Mouse (Mus musculus): Measurements from ENCODE around the gene Apol7b. TPM values are rescaled to one million over a fixed set of nuclear protein-coding genes. Genes with fewer than 3 reads are reported as not detected.
"Not testable (repeated sequence)": the region's sequence is repeated elsewhere in the genome, so short reads cannot be mapped to it uniquely, and the experiment has no call there.

Gene Apol7b
- polyA plus RNA-seq, 1 experiment from 2014 or later: not detected

- WGBS: 73% methylated on average over 11 of the region's 11 CpGs
- not testable (repeated sequence) for H3K4me1 ChIP-seq (ENCODE audit: control insufficient read depth, insufficient read depth, low read depth, low read length); H3K27me3 ChIP-seq (replicated peaks; ENCODE audit: control insufficient read depth, insufficient read depth, low read length); H3K36me3 ChIP-seq (ENCODE audit: control insufficient read depth, insufficient read depth, low read length); H3K4me2 ChIP-seq (ENCODE audit: low read length); ATAC-seq; H3K4me3 ChIP-seq (ENCODE audit: low read length); H3K9me3 ChIP-seq (ENCODE audit: control insufficient read depth, low read length); H3K9ac ChIP-seq (ENCODE audit: low read depth, low read length); H3K27ac ChIP-seq (ENCODE audit: low read depth, low read length)
Measured at GRCm38 (mm10) chr15:77397450-77398132, 49.7 kb downstream of the Apol7b start.

- H3K9ac ChIP-seq (ENCODE audit: low read depth, low read length); ATAC-seq; H3K27ac ChIP-seq (ENCODE audit: low read depth, low read length); H3K9me3 ChIP-seq (ENCODE audit: control insufficient read depth, low read length); H3K4me1 ChIP-seq (ENCODE audit: control insufficient read depth, insufficient read depth, low read depth, low read length); H3K4me2 ChIP-seq (ENCODE audit: low read length); H3K27me3 ChIP-seq (replicated peaks; ENCODE audit: control insufficient read depth, insufficient read depth, low read length); H3K4me3 ChIP-seq (ENCODE audit: low read length); H3K36me3 ChIP-seq (ENCODE audit: control insufficient read depth, insufficient read depth, low read length): not testable (repeated sequence)
- WGBS: 72% methylated on average over 3 of the region's 3 CpGs
Measured at GRCm38 (mm10) chr15:77393832-77394231, 53.5 kb downstream of the Apol7b start.

GRCm38 (mm10) chr15:77387462-77387861 lies 59.8 kb downstream of the Apol7b start:
- H3K27me3 ChIP-seq (replicated peaks; ENCODE audit: control insufficient read depth, insufficient read depth, low read length): no peaks in the 10 kb centered on the region
- 95% methylated on average over 2 of the region's 2 CpGs for WGBS
- no peaks in the 10 kb centered on the region for H3K4me1 ChIP-seq (ENCODE audit: control insufficient read depth, insufficient read depth, low read depth, low read length)
- no peaks in the 10 kb centered on the region for H3K36me3 ChIP-seq (ENCODE audit: control insufficient read depth, insufficient read depth, low read length)
- no peak overlapping the region for H3K4me3 ChIP-seq (ENCODE audit: low read length)
- H3K4me2 ChIP-seq (ENCODE audit: low read length): no peak overlapping the region
- no peak overlapping the region for H3K9ac ChIP-seq (ENCODE audit: low read depth, low read length)
- no peak overlapping the region for H3K27ac ChIP-seq (ENCODE audit: low read depth, low read length)
- no peaks in the 10 kb centered on the region for H3K9me3 ChIP-seq (ENCODE audit: control insufficient read depth, low read length)
- ATAC-seq: no peak

- 89% methylated on average over 7 of the region's 7 CpGs for WGBS
- H3K9me3 ChIP-seq (ENCODE audit: control insufficient read depth, low read length): no peaks in the 10 kb centered on the region
Measured at GRCm38 (mm10) chr15:77384340-77385030, 62.8 kb downstream of the Apol7b start.

GRCm38 (mm10) chr15:77382880-77383279 lies 64.4 kb downstream of the Apol7b start:
- 67% methylated on average over 1 of the region's 1 CpGs for WGBS
- H3K4me1 ChIP-seq (ENCODE audit: control insufficient read depth, insufficient read depth, low read depth, low read length): no peaks in the 10 kb centered on the region

More at GRCm38 (mm10) chr15:77384340-77385030, 62.8 kb downstream of the Apol7b start:
- no peak overlapping the region for H3K4me2 ChIP-seq (ENCODE audit: low read length)
- H3K27me3 ChIP-seq (replicated peaks; ENCODE audit: control insufficient read depth, insufficient read depth, low read length): no peaks in the 10 kb centered on the region
- ATAC-seq: no peak
- H3K4me1 ChIP-seq (ENCODE audit: control insufficient read depth, insufficient read depth, low read depth, low read length): no peaks in the 10 kb centered on the region
- H3K4me3 ChIP-seq (ENCODE audit: low read length): no peak overlapping the region
- H3K9ac ChIP-seq (ENCODE audit: low read depth, low read length): no peak overlapping the region
- H3K27ac ChIP-seq (ENCODE audit: low read depth, low read length): no peak overlapping the region
- H3K36me3 ChIP-seq (ENCODE audit: control insufficient read depth, insufficient read depth, low read length): no peaks in the 10 kb centered on the region

GRCm38 (mm10) chr15:77382271-77382850 lies 64.9 kb downstream of the Apol7b start:
- no peak overlapping the region for H3K4me2 ChIP-seq (ENCODE audit: low read length)
- H3K36me3 ChIP-seq (ENCODE audit: control insufficient read depth, insufficient read depth, low read length): no peaks in the 10 kb centered on the region
- H3K27me3 ChIP-seq (replicated peaks; ENCODE audit: control insufficient read depth, insufficient read depth, low read length): no peaks in the 10 kb centered on the region
- H3K4me3 ChIP-seq (ENCODE audit: low read length): no peak overlapping the region
- no peaks in the 10 kb centered on the region for H3K4me1 ChIP-seq (ENCODE audit: control insufficient read depth, insufficient read depth, low read depth, low read length)
- no peak overlapping the region for H3K27ac ChIP-seq (ENCODE audit: low read depth, low read length)
- H3K9me3 ChIP-seq (ENCODE audit: control insufficient read depth, low read length): no peaks in the 10 kb centered on the region
- 92% methylated on average over 10 of the region's 11 CpGs for WGBS
- ATAC-seq: no peak
- no peak overlapping the region for H3K9ac ChIP-seq (ENCODE audit: low read depth, low read length)

More at GRCm38 (mm10) chr15:77382880-77383279, 64.4 kb downstream of the Apol7b start:
- H3K27ac ChIP-seq (ENCODE audit: low read depth, low read length): no peak overlapping the region
- no peaks in the 10 kb centered on the region for H3K36me3 ChIP-seq (ENCODE audit: control insufficient read depth, insufficient read depth, low read length)
- no peak for ATAC-seq
- no peak overlapping the region for H3K4me2 ChIP-seq (ENCODE audit: low read length)
- H3K27me3 ChIP-seq (replicated peaks; ENCODE audit: control insufficient read depth, insufficient read depth, low read length): no peaks in the 10 kb centered on the region
- H3K9me3 ChIP-seq (ENCODE audit: control insufficient read depth, low read length): no peaks in the 10 kb centered on the region
- H3K4me3 ChIP-seq (ENCODE audit: low read length): no peak overlapping the region
- no peak overlapping the region for H3K9ac ChIP-seq (ENCODE audit: low read depth, low read length)

GRCm38 (mm10) chr15:77381481-77381880 lies 65.8 kb downstream of the Apol7b start:
- Histone ChIP-seq H3K9ac (ENCODE audit: low read depth, low read length) (no peak overlapping the region), H3K4me3 (ENCODE audit: low read length) (no peak overlapping the region), H3K4me1 (ENCODE audit: control insufficient read depth, insufficient read depth, low read depth, low read length) (no peaks in the 10 kb centered on the region), H3K36me3 (ENCODE audit: control insufficient read depth, insufficient read depth, low read length) (no peaks in the 10 kb centered on the region), H3K27me3 (replicated peaks; ENCODE audit: control insufficient read depth, insufficient read depth, low read length) (no peaks in the 10 kb centered on the region), H3K4me2 (ENCODE audit: low read length) (no peak overlapping the region), H3K27ac (ENCODE audit: low read depth, low read length) (no peak overlapping the region), H3K9me3 (ENCODE audit: control insufficient read depth, low read length) (no peaks in the 10 kb centered on the region)
- ATAC-seq: no peak
- WGBS: 83% methylated on average over 6 of the region's 6 CpGs

GRCm38 (mm10) chr15:77379921-77380320 lies 67.4 kb downstream of the Apol7b start:
- WGBS: 44% methylated on average over 4 of the region's 4 CpGs
- no peak overlapping the region for H3K27ac ChIP-seq (ENCODE audit: low read depth, low read length)
- H3K9me3 ChIP-seq (ENCODE audit: control insufficient read depth, low read length): no peaks in the 10 kb centered on the region
- no peak overlapping the region for H3K9ac ChIP-seq (ENCODE audit: low read depth, low read length)
- H3K36me3 ChIP-seq (ENCODE audit: control insufficient read depth, insufficient read depth, low read length): no peaks in the 10 kb centered on the region
- no peak overlapping the region for H3K4me2 ChIP-seq (ENCODE audit: low read length)
- no peaks in the 10 kb centered on the region for H3K27me3 ChIP-seq (replicated peaks; ENCODE audit: control insufficient read depth, insufficient read depth, low read length)
- ATAC-seq: no peak
- no peaks in the 10 kb centered on the region for H3K4me1 ChIP-seq (ENCODE audit: control insufficient read depth, insufficient read depth, low read depth, low read length)
- no peak overlapping the region for H3K4me3 ChIP-seq (ENCODE audit: low read length)

GRCm38 (mm10) chr15:77377419-77377818 lies 69.9 kb downstream of the Apol7b start:
- no peak overlapping the region for H3K4me3 ChIP-seq (ENCODE audit: low read length)
- no peak overlapping the region for H3K27ac ChIP-seq (ENCODE audit: low read depth, low read length)
- no peaks in the 10 kb centered on the region for H3K9me3 ChIP-seq (ENCODE audit: control insufficient read depth, low read length)
- 94% methylated on average over 4 of the region's 4 CpGs for WGBS
- H3K4me2 ChIP-seq (ENCODE audit: low read length): no peak overlapping the region
- no peaks in the 10 kb centered on the region for H3K27me3 ChIP-seq (replicated peaks; ENCODE audit: control insufficient read depth, insufficient read depth, low read length)
- H3K4me1 ChIP-seq (ENCODE audit: control insufficient read depth, insufficient read depth, low read depth, low read length): no peaks in the 10 kb centered on the region
- ATAC-seq: no peak
- H3K9ac ChIP-seq (ENCODE audit: low read depth, low read length): no peak overlapping the region
- no peaks in the 10 kb centered on the region for H3K36me3 ChIP-seq (ENCODE audit: control insufficient read depth, insufficient read depth, low read length)
